Mouse (Mus musculus): ENCODE data around the gene Prf1. TPM values are rescaled to one million over a fixed set of nuclear protein-coding genes. Genes with fewer than 3 reads are reported as not detected.

Prf1 gene
- polyA plus RNA-seq, 1 experiment: 5.7 TPM

- Histone ChIP-seq H3K4me3 (ENCODE audit: control insufficient read depth, insufficient read depth, low read length) (no peak overlapping the region), H3K27ac (ENCODE audit: control insufficient read depth, insufficient read depth, low read length) (no peak overlapping the region), H3K4me1 (replicated peaks; ENCODE audit: control insufficient read depth, insufficient read depth, low read length) (no peaks in the 10 kb centered on the region), H3K27me3 (ENCODE audit: control insufficient read depth, insufficient read depth, low read length) (no peaks in the 10 kb centered on the region), H3K36me3 (ENCODE audit: control insufficient read depth, insufficient read depth, low read length) (no peaks in the 10 kb centered on the region)
- TF ChIP-seq CTCF (IDR thresholded peaks at IDR 0.05; ENCODE audit: borderline replicate concordance, control insufficient read depth, extremely low read depth, insufficient read depth, low read length, poor library complexity) (no peak), POLR2A (IDR thresholded peaks at IDR 0.05; ENCODE audit: control insufficient read depth, extremely low read depth, insufficient read depth, low read length, poor library complexity) (no peak)
- DNase-seq: no peak
- WGBS: 82% methylated on average over 4 of the region's 4 CpGs
These were observed 53.6 kb downstream of the Prf1 start for GRCm38 (mm10) chr10:61351216-61351615.

Other genes starting within 250 kb of the Prf1 start
- 0.71 and 1.1 TPM in 2 replicates for gene Pcbd1, start 208.5 kb upstream of the Prf1 start, polyA plus RNA-seq (2012; rRNA removed)
- 84.9 and 105 TPM in 2 replicates for gene Sgpl1, start 150.1 kb upstream of the Prf1 start, polyA plus RNA-seq (2012; rRNA removed)
- gene Tbata, start 125.9 kb upstream of the Prf1 start, polyA plus RNA-seq (2012; rRNA removed): 975 and 1,293 TPM in 2 replicates
- 2.7 and 3.3 TPM in 2 replicates for gene Adamts14, start 24.4 kb upstream of the Prf1 start, polyA plus RNA-seq (2012; rRNA removed)
- 5.7 and 6.8 TPM in 2 replicates for gene Pald1, start 85.7 kb downstream of the Prf1 start, polyA plus RNA-seq (2012; rRNA removed)
- 0.05 and 0.17 TPM in 2 replicates for gene Nodal, start 120.1 kb downstream of the Prf1 start, polyA plus RNA-seq (2012; rRNA removed)
- gene Eif4ebp2, start 154.8 kb downstream of the Prf1 start, polyA plus RNA-seq (2012; rRNA removed): 277 and 313 TPM in 2 replicates
- gene Lrrc20, start 178.0 kb downstream of the Prf1 start, polyA plus RNA-seq (2012; rRNA removed): 9.8 and 10.9 TPM in 2 replicates

Data from thymus, adult 2 months (tissue).